Mouse (Mus musculus) C2C12 (cell line): ENCODE measurements at regions not wholly inside any gene's neighbourhood (a gene's known extent, or its start where the extent isn't known, plus 50 kb on each side); places are given as distances from the start of the nearest gene placed in this dataset.
A peak's percentile ranks its signal among the peaks of the same experiment; 100 is the strongest.

Experiments used
- H3K27me3 ChIP-seq: one replicate; pipeline ENCODE4 v1.6.1; 2011; ENCODE audit not compliant: control insufficient read depth, insufficient read depth, insufficient read length
- H3K36me3 ChIP-seq: one replicate; pipeline ENCODE4 v1.6.1; 2011; ENCODE audit not compliant: control insufficient read depth, insufficient read depth
- H3K4me3 ChIP-seq: one replicate; pipeline ENCODE4 v1.5.1; 2011; ENCODE audit warnings: mild to moderate bottlenecking, control low read depth; ENCODE audit not compliant: poor library complexity, insufficient read depth, severe bottlenecking
- H3K79me2 ChIP-seq: one replicate; pipeline ENCODE4 v1.6.1; 2011; ENCODE audit not compliant: control insufficient read depth, insufficient read depth
- H3K79me3 ChIP-seq: one replicate; pipeline ENCODE4 v1.6.1; 2011; ENCODE audit warnings: low read depth, control low read depth
- H3ac ChIP-seq: one replicate; pipeline ENCODE3; 2011; ENCODE audit warnings: low read depth; ENCODE audit not compliant: control insufficient read depth, insufficient read length
- CEBPB ChIP-seq: IDR thresholded peaks from one replicate; pipeline ENCODE4 v1.6.1; 2011; ENCODE audit warnings: low read depth, mild to moderate bottlenecking, control low read depth, moderate library complexity
- CTCF ChIP-seq: IDR thresholded peaks from one replicate; pipeline ENCODE4 v1.5.1; 2011; ENCODE audit not compliant: control insufficient read depth, insufficient read depth, insufficient read length
- FOSL1 ChIP-seq: IDR thresholded peaks from one replicate; pipeline ENCODE4 v1.8.0; 2011; ENCODE audit warnings: mild to moderate bottlenecking, low read length; ENCODE audit not compliant: poor library complexity, insufficient read depth, severe bottlenecking
- MAX ChIP-seq: IDR thresholded peaks from one replicate; pipeline ENCODE4 v1.6.1; 2011; ENCODE audit warnings: mild to moderate bottlenecking, control low read depth
- MYOD1 ChIP-seq: IDR thresholded peaks from one replicate; pipeline ENCODE4 v1.6.1; 2011; ENCODE audit warnings: low read depth; ENCODE audit not compliant: control insufficient read depth, insufficient read length
- MYOG ChIP-seq: IDR thresholded peaks from one replicate; pipeline ENCODE4 v1.6.1; 2011; ENCODE audit not compliant: control insufficient read depth, insufficient read length; ENCODE audit errors: extremely low read depth
- USF1 ChIP-seq: IDR thresholded peaks from one replicate; pipeline ENCODE4 v1.6.1; 2011; ENCODE audit warnings: low read depth, mild to moderate bottlenecking, control low read depth, moderate library complexity

GRCm38 (mm10) chr6:89068286-89068685 lies 166.2 kb downstream of the Tpra1 start:
- H3K4me3 ChIP-seq: no peak overlapping the region
- no peaks in the 10 kb centered on the region for H3K27me3 ChIP-seq
- H3K79me3 ChIP-seq: no peaks in the 10 kb centered on the region
- TF ChIP-seq FOSL1: peak; percentile 99
- TF ChIP-seq MYOG: no peak
- TF ChIP-seq CEBPB: no peak
- no peak for TF ChIP-seq USF1
- peak; percentile 49 for TF ChIP-seq MYOD1
- TF ChIP-seq MAX: no peak
- TF ChIP-seq CTCF: no peak
- H3K79me2 ChIP-seq: no peaks in the 10 kb centered on the region
- H3ac ChIP-seq: no peak overlapping the region
- no peaks in the 10 kb centered on the region for H3K36me3 ChIP-seq

GRCm38 (mm10) chr6:89069108-89069507 lies 167.1 kb downstream of the Tpra1 start:
- no peak overlapping the region for H3K4me3 ChIP-seq
- no peak for TF ChIP-seq MYOG
- TF ChIP-seq CEBPB: no peak
- no peak for TF ChIP-seq MYOD1
- TF ChIP-seq FOSL1: no peak
- no peak for TF ChIP-seq USF1
- TF ChIP-seq CTCF: no peak
- TF ChIP-seq MAX: no peak
- H3K27me3 ChIP-seq: no peaks in the 10 kb centered on the region
- no peaks in the 10 kb centered on the region for H3K79me3 ChIP-seq
- H3K36me3 ChIP-seq: no peaks in the 10 kb centered on the region
- H3ac ChIP-seq: no peak overlapping the region
- no peaks in the 10 kb centered on the region for H3K79me2 ChIP-seq

GRCm38 (mm10) chr6:89070011-89070410 lies 168.0 kb downstream of the Tpra1 start:
- TF ChIP-seq MAX (peak; percentile 84), CEBPB (no peak), CTCF (no peak)

GRCm38 (mm10) chr6:89071766-89072165 lies 169.7 kb downstream of the Tpra1 start:
- Histone ChIP-seq H3K79me3 (no peaks in the 10 kb centered on the region), H3K79me2 (no peaks in the 10 kb centered on the region), H3K36me3 (no peaks in the 10 kb centered on the region), H3K4me3 (no peak overlapping the region), H3K27me3 (no peaks in the 10 kb centered on the region), H3ac (no peak overlapping the region)
- TF ChIP-seq CTCF: no peak
- TF ChIP-seq FOSL1: no peak
- no peak for TF ChIP-seq MAX
- no peak for TF ChIP-seq MYOG
- no peak for TF ChIP-seq CEBPB
- no peak for TF ChIP-seq MYOD1
- no peak for TF ChIP-seq USF1

More at GRCm38 (mm10) chr6:89070011-89070410, 168.0 kb downstream of the Tpra1 start:
- Histone ChIP-seq H3K27me3 (no peaks in the 10 kb centered on the region), H3K4me3 (no peak overlapping the region), H3K79me3 (no peaks in the 10 kb centered on the region), H3K79me2 (no peaks in the 10 kb centered on the region), H3K36me3 (no peaks in the 10 kb centered on the region), H3ac (no peak overlapping the region)

- Histone ChIP-seq H3K36me3 (no peaks in the 10 kb centered on the region), H3K4me3 (no peak overlapping the region), H3K79me3 (no peaks in the 10 kb centered on the region), H3K79me2 (no peaks in the 10 kb centered on the region), H3K27me3 (no peaks in the 10 kb centered on the region), H3ac (no peak overlapping the region)
- TF ChIP-seq MAX: no peak
- TF ChIP-seq MYOD1: no peak
These were observed 170.5 kb downstream of the Tpra1 start for GRCm38 (mm10) chr6:89072569-89072968.

GRCm38 (mm10) chr6:89081624-89082300 lies 179.7 kb downstream of the Tpra1 start:
- H3K4me3 ChIP-seq: no peak overlapping the region
- no peaks in the 10 kb centered on the region for H3K79me2 ChIP-seq
- H3K79me3 ChIP-seq: no peaks in the 10 kb centered on the region
- no peak overlapping the region for H3ac ChIP-seq
- TF ChIP-seq MAX (no peak), MYOG (no peak), CTCF (no peak), MYOD1 (no peak), CEBPB (no peak), FOSL1 (no peak), USF1 (no peak)
- H3K27me3 ChIP-seq: no peaks in the 10 kb centered on the region
- no peaks in the 10 kb centered on the region for H3K36me3 ChIP-seq
